Comparison of ENCODE assay signal across 8 mouse cellular contexts in the genomic region with DNA sequence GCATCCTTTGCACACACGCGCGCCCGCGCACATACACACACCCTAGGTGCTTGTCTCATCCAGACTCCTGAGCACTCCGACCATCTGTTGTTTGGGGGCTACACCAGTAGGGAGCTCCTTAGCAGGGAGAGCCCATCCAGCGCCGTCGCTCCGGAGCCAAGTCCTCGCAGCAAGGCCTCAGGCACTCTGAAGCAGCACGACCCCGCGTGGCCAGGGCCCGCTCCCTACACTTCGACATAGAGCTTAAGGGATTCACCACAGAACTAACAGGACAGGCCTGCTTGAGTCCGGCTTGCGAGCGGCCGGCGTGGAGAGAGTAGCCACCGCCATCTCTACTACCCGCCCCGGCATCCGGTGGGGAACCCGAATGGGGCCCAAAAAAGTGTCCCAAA. TPM values are rescaled to one million over a fixed set of nuclear protein-coding genes. Genes with fewer than 3 reads are reported as not detected.
DNase-seq lines count a peak whose midpoint lies in the region; ATAC-seq and TF ChIP-seq lines count a peak whose summit lies in the region.

No protein-coding gene starts in this region.

- peaks cover 10 to 46% of the 10 kb centered on the region in 2 experiments for H3K4me1 ChIP-seq in CH12.LX (ENCODE audit: control insufficient read depth in 1 of 2, insufficient read depth in 2 of 2)
- H3K4me1 ChIP-seq in forebrain, embryonic 10.5 days, result peaks cover 42% of the 10 kb centered on the region
- H3K4me1 ChIP-seq in heart, embryonic 16.5 days (ENCODE audit: control insufficient read depth, insufficient read depth, low read length), result peaks cover 32% of the 10 kb centered on the region
- peaks cover 39% of the 10 kb centered on the region for H3K4me1 ChIP-seq in liver, embryonic 16.5 days (ENCODE audit: control insufficient read depth, low read depth, low read length)
- peaks cover 39% of the 10 kb centered on the region for H3K4me1 ChIP-seq in neural tube, embryonic 12.5 days

- DNase-seq in CH12.LX (ENCODE audit: extremely low read depth), result peak; percentile 53
- DNase-seq in c-Kit-negative CD71-positive TER-119-positive erythroid progenitor cells, embryonic 14.5 days (ENCODE audit: low read depth, low spot score), result peak; percentile 26
- peak; percentile 74 for DNase-seq in forebrain, embryonic 10.5 days (ENCODE audit: extremely low spot score, low spot score)
- peak; percentile 75 to 86 for DNase-seq in kidney, postnatal 4 days
- peak; percentile 78 for DNase-seq in testis, postnatal 10 days (ENCODE audit: low spot score)

- in situ Hi-C loops in CH12.LX (cut with MboI; ENCODE audit: low pct_ligation_motif_present, low pct_unique_long_range_greater_than_20kb, low sequenced_read_pairs), result no loop called here

- peak overlapping the region; percentile 89 for H3K9ac ChIP-seq in CH12.LX (ENCODE audit: insufficient read depth, low read depth)
- peak overlapping the region; percentile 76 for H3K9ac ChIP-seq in heart, embryonic 16.5 days (ENCODE audit: low read length)
- H3K9ac ChIP-seq in liver, embryonic 16.5 days (ENCODE audit: low read depth, low read length), result peak overlapping the region; percentile 88
- peak overlapping the region; percentile 89 for H3K9ac ChIP-seq in neural tube, embryonic 12.5 days

- TF ChIP-seq EP300 in CH12.LX (IDR thresholded peaks at IDR 0.05; ENCODE audit: low read length), result no peak

- no peaks in the 10 kb centered on the region for H3K27me3 ChIP-seq in CH12.LX (replicated peaks)
- H3K27me3 ChIP-seq in forebrain, embryonic 10.5 days (ENCODE audit: poor library complexity, severe bottlenecking), result peaks cover 34% of the 10 kb centered on the region
- no peaks in the 10 kb centered on the region for H3K27me3 ChIP-seq in heart, embryonic 16.5 days (ENCODE audit: control insufficient read depth, insufficient read depth, low read length)
- no peaks in the 10 kb centered on the region for H3K27me3 ChIP-seq in liver, embryonic 16.5 days (ENCODE audit: control insufficient read depth, insufficient read depth, low read depth, low read length)
- H3K27me3 ChIP-seq in neural tube, embryonic 12.5 days (replicated peaks), result no peaks in the 10 kb centered on the region

- dilution Hi-C loops in CH12.LX (cut with MboI; ENCODE audit: extremely low pct_ligation_motif_present, extremely low pct_unique_long_range_greater_than_20kb, low sequenced_read_pairs), result no loop called here

- peak overlapping the region; percentile 27 for H3K27ac ChIP-seq in CH12.LX (ENCODE audit: insufficient read depth, low read depth)
- peak overlapping the region; percentile 97 for H3K27ac ChIP-seq in forebrain, embryonic 10.5 days
- peak overlapping the region; percentile 76 for H3K27ac ChIP-seq in heart, embryonic 16.5 days (ENCODE audit: low read length)
- peak overlapping the region; percentile 78 for H3K27ac ChIP-seq in liver, embryonic 16.5 days (ENCODE audit: low read length)
- H3K27ac ChIP-seq in neural tube, embryonic 12.5 days, result peak overlapping the region; percentile 68; the same call in 1 of the 2 replicates

- peaks cover 15 to 30% of the 10 kb centered on the region in 2 experiments for H3K36me3 ChIP-seq in CH12.LX (replicated peaks in 1 of 2; ENCODE audit: control insufficient read depth in 1 of 2, insufficient read depth in 1 of 2, low read length in 1 of 2)
- peaks cover 35% of the 10 kb centered on the region for H3K36me3 ChIP-seq in forebrain, embryonic 10.5 days (replicated peaks)
- peaks cover 15% of the 10 kb centered on the region for H3K36me3 ChIP-seq in heart, embryonic 16.5 days (ENCODE audit: control insufficient read depth, insufficient read depth)
- H3K36me3 ChIP-seq in liver, embryonic 16.5 days (ENCODE audit: control insufficient read depth, insufficient read depth), result peaks cover 8% of the 10 kb centered on the region
- peaks cover 26% of the 10 kb centered on the region for H3K36me3 ChIP-seq in neural tube, embryonic 12.5 days

- peak; percentile 0 for TF ChIP-seq RAD21 in CH12.LX (IDR thresholded peaks at IDR 0.05; ENCODE audit: low read depth, low read length)

- no peak for TF ChIP-seq POLR2A in CH12.LX (IDR thresholded peaks at IDR 0.05; ENCODE audit: low read depth, low read length)

- WGBS in forebrain, embryonic 10.5 days, result under 1% methylated on average over 26 of the region's 26 CpGs
- under 1% methylated on average over 26 of the region's 26 CpGs for WGBS in heart, embryonic 16.5 days
- WGBS in liver, embryonic 16.5 days (ENCODE audit: insufficient replicate concordance), result under 1% methylated on average over 26 of the region's 26 CpGs
- under 1% methylated on average over 26 of the region's 26 CpGs for WGBS in neural tube, embryonic 12.5 days

- TF ChIP-seq CTCF in CH12.LX (conservative IDR thresholded peaks at IDR 0.05 in 1 of 2, IDR thresholded peaks at IDR 0.05 in 1 of 2; ENCODE audit: low read depth in 2 of 2, low read length in 2 of 2), result peak in 1 of 2 experiments; percentile 50; a peak in 2 of 4 replicates

- peak overlapping the region; percentile 77 to 82 (median 78) for H3K4me3 ChIP-seq in CH12.LX (replicated peaks in 1 of 3; ENCODE audit: low read depth in 2 of 3, low read length in 2 of 3, poor library complexity in 1 of 3)
- peak overlapping the region; percentile 93 for H3K4me3 ChIP-seq in forebrain, embryonic 10.5 days
- H3K4me3 ChIP-seq in heart, embryonic 16.5 days (ENCODE audit: low read length), result peak overlapping the region; percentile 66
- H3K4me3 ChIP-seq in liver, embryonic 16.5 days (ENCODE audit: low read depth, low read length), result peak overlapping the region; percentile 88
- H3K4me3 ChIP-seq in neural tube, embryonic 12.5 days, result peak overlapping the region; percentile 83

- H3K9me3 ChIP-seq in CH12.LX (replicated peaks; ENCODE audit: low read length), result no peaks in the 10 kb centered on the region
- H3K9me3 ChIP-seq in forebrain, embryonic 10.5 days, result no peaks in the 10 kb centered on the region
- H3K9me3 ChIP-seq in heart, embryonic 16.5 days (replicated peaks; ENCODE audit: control insufficient read depth, low read length), result no peaks in the 10 kb centered on the region
- H3K9me3 ChIP-seq in liver, embryonic 16.5 days (replicated peaks; ENCODE audit: control insufficient read depth, low read length), result no peaks in the 10 kb centered on the region
- H3K9me3 ChIP-seq in neural tube, embryonic 12.5 days, result no peaks in the 10 kb centered on the region

- H3K79me2 ChIP-seq in CH12.LX (replicated peaks; ENCODE audit: control insufficient read depth, extremely low read depth, insufficient read depth, poor library complexity, severe bottlenecking), result peaks cover 37% of the 10 kb centered on the region

- peak overlapping the region; percentile 83 for H3K4me2 ChIP-seq in CH12.LX (ENCODE audit: insufficient read depth, low read depth, poor library complexity, severe bottlenecking)
- peak overlapping the region; percentile 70 for H3K4me2 ChIP-seq in heart, embryonic 16.5 days (ENCODE audit: low read depth, low read length)
- H3K4me2 ChIP-seq in liver, embryonic 16.5 days (ENCODE audit: low read depth, low read length), result peak overlapping the region; percentile 90
- H3K4me2 ChIP-seq in neural tube, embryonic 12.5 days (replicated peaks), result peak overlapping the region; percentile 71

- ATAC-seq in heart, embryonic 16.5 days (replicated peaks; ENCODE audit: extremely low read depth, insufficient read depth, low FRiP score), result peak; percentile 19
- ATAC-seq in liver, embryonic 16.5 days (ENCODE audit: low read depth), result peak; percentile 4; the same call in 1 of the 2 replicates
- peak; percentile 52 for ATAC-seq in neural tube, embryonic 12.5 days (ENCODE audit: low FRiP score, low read depth)

TF ChIP-seq in CH12.LX, 34 proteins besides CTCF, POLR2A, EP300 and RAD21 (continues in another document):
- TF ChIP-seq MEF2A (IDR thresholded peaks at IDR 0.05; ENCODE audit: borderline replicate concordance, low read depth, low read length) (no peak), ZC3H11A (IDR thresholded peaks at IDR 0.05; ENCODE audit: low read depth, low read length) (no peak)

RNA-seq across cellular contexts. Expression of a gene that starts 0.7 kb away (rescaled TPM):
- total RNA-seq in CH12.LX (2012; rRNA removed), result 246 and 263 TPM in 2 replicates
- 245 and 277 TPM in 2 replicates for total RNA-seq in CH12.LX (2014; rRNA removed)
- 196 and 213 TPM in 2 replicates for polyA plus RNA-seq in CH12.LX (2012; ENCODE audit: insufficient read length, low read depth)
- polyA plus RNA-seq in forebrain, embryonic 10.5 days (2016; fragmentation: Nextera tagmentation; extraction: Ambion mirVana), result 287 and 294 TPM in 2 replicates
- 64.4 and 67.1 TPM in 2 replicates for polyA plus RNA-seq in heart, embryonic 16.5 days (2015; fragmentation: Nextera tagmentation; extraction: Ambion mirVana)
- 114 and 120 TPM in 2 replicates for polyA plus RNA-seq in liver, embryonic 16.5 days (2015; fragmentation: Nextera tagmentation; extraction: Ambion mirVana)
- 356 and 377 TPM in 2 replicates for polyA plus RNA-seq in neural tube, embryonic 12.5 days (2016; fragmentation: Nextera tagmentation; extraction: Ambion mirVana)

RNA-seq across cellular contexts. Expression of a gene that starts 18.3 kb away (rescaled TPM):
- total RNA-seq in CH12.LX (2012; rRNA removed), result 1.3 and 1.8 TPM in 2 replicates
- total RNA-seq in CH12.LX (2014; rRNA removed), result 0.51 and 0.70 TPM in 2 replicates
- 6.4 and 12.8 TPM in 2 replicates for polyA plus RNA-seq in CH12.LX (2012; ENCODE audit: insufficient read length, low read depth)
- 1.4 and 1.5 TPM in 2 replicates for polyA plus RNA-seq in forebrain, embryonic 10.5 days (2016; fragmentation: Nextera tagmentation; extraction: Ambion mirVana)
- polyA plus RNA-seq in heart, embryonic 16.5 days (2015; fragmentation: Nextera tagmentation; extraction: Ambion mirVana), result 0.85 and 0.94 TPM in 2 replicates
- 0.06 and 0.11 TPM in 2 replicates for polyA plus RNA-seq in liver, embryonic 16.5 days (2015; fragmentation: Nextera tagmentation; extraction: Ambion mirVana)
- polyA plus RNA-seq in neural tube, embryonic 12.5 days (2016; fragmentation: Nextera tagmentation; extraction: Ambion mirVana), result 1.5 and 1.6 TPM in 2 replicates

RNA-seq across cellular contexts. Expression of a gene that starts 47.6 kb away (rescaled TPM):
- total RNA-seq in CH12.LX (2012; rRNA removed) (80.2 and 91.6 TPM in 2 replicates), CH12.LX (2014; rRNA removed) (75.9 and 87.8 TPM in 2 replicates)
- polyA plus RNA-seq in CH12.LX (2012; ENCODE audit: insufficient read length, low read depth), result 77.7 and 81.2 TPM in 2 replicates
- 15.3 and 17.5 TPM in 2 replicates for polyA plus RNA-seq in forebrain, embryonic 10.5 days (2016; fragmentation: Nextera tagmentation; extraction: Ambion mirVana)
- polyA plus RNA-seq in heart, embryonic 16.5 days (2015; fragmentation: Nextera tagmentation; extraction: Ambion mirVana), result 24.8 and 32.1 TPM in 2 replicates
- polyA plus RNA-seq in liver, embryonic 16.5 days (2015; fragmentation: Nextera tagmentation; extraction: Ambion mirVana), result 13.8 TPM in 2 replicates
- polyA plus RNA-seq in neural tube, embryonic 12.5 days (2016; fragmentation: Nextera tagmentation; extraction: Ambion mirVana), result 33.2 and 33.6 TPM in 2 replicates

RNA-seq across cellular contexts. Expression of a gene that starts 54.5 kb away (rescaled TPM):
- total RNA-seq in CH12.LX (2012; rRNA removed), result 19.5 and 24.1 TPM in 2 replicates
- 12.8 and 13.7 TPM in 2 replicates for total RNA-seq in CH12.LX (2014; rRNA removed)
- 9.8 and 10.1 TPM in 2 replicates for polyA plus RNA-seq in CH12.LX (2012; ENCODE audit: insufficient read length, low read depth)
- polyA plus RNA-seq in forebrain, embryonic 10.5 days (2016; fragmentation: Nextera tagmentation; extraction: Ambion mirVana), result 8.2 and 10.0 TPM in 2 replicates
- polyA plus RNA-seq in heart, embryonic 16.5 days (2015; fragmentation: Nextera tagmentation; extraction: Ambion mirVana), result 8.7 and 9.5 TPM in 2 replicates
- 1.7 and 1.9 TPM in 2 replicates for polyA plus RNA-seq in liver, embryonic 16.5 days (2015; fragmentation: Nextera tagmentation; extraction: Ambion mirVana)
- 12.3 and 12.4 TPM in 2 replicates for polyA plus RNA-seq in neural tube, embryonic 12.5 days (2016; fragmentation: Nextera tagmentation; extraction: Ambion mirVana)

Comparison
In these comparisons a context has a peak if more than half of its experiments do, and no peak if none do; other contexts are left out.
1. Peak in every context shown above with its lines: DNase-seq, ATAC-seq, H3K4me3 ChIP-seq and H3K27ac ChIP-seq.
2. DNase-seq: peak in every context shown above with its lines; median percentile 80 in kidney, postnatal 4 days; 78 in testis, postnatal 10 days; 74 in forebrain, embryonic 10.5 days; 53 in CH12.LX; 26 in c-Kit-negative CD71-positive TER-119-positive erythroid progenitor cells, embryonic 14.5 days.
3. H3K27ac ChIP-seq: peak in every context shown above with its lines; median percentile 97 in forebrain, embryonic 10.5 days; 78 in liver, embryonic 16.5 days; 76 in heart, embryonic 16.5 days; 68 in neural tube, embryonic 12.5 days; 27 in CH12.LX.